Mouse (Mus musculus) G1E (cell line): ENCODE measurements at regions not wholly inside any gene's neighbourhood (a gene's known extent, or its start where the extent isn't known, plus 50 kb on each side); places are given as distances from the start of the nearest gene placed in this dataset.

Experiments used
- CTCF ChIP-seq: IDR thresholded peaks from 2 replicates; pipeline ENCODE4 v1.5.1; 2012; ENCODE audit warnings: low read depth, low read length, inconsistent platforms, mixed read lengths
- GATA1 ChIP-seq: IDR thresholded peaks from 2 replicates; pipeline ENCODE4 v1.6.1; 2012; ENCODE audit warnings: borderline replicate concordance, low read length, inconsistent platforms, mixed read lengths
- GATA2 ChIP-seq: IDR thresholded peaks from 2 replicates; pipeline ENCODE4 v1.6.1; 2012; ENCODE audit warnings: low read depth, low read length, inconsistent platforms, borderline replicate concordance
- POLR2AphosphoS5 ChIP-seq: IDR thresholded peaks from 2 replicates; pipeline ENCODE4 v1.6.1; 2012; ENCODE audit warnings: low read depth, low read length, inconsistent platforms; ENCODE audit not compliant: insufficient replicate concordance
- TAL1 ChIP-seq: conservative IDR thresholded peaks from 2 replicates; pipeline ENCODE4 v1.6.1; 2012; ENCODE audit warnings: low read depth, low read length, inconsistent platforms, mixed read lengths

GRCm38 (mm10) chr16:29772609-29772988 lies 193.5 kb downstream of the Opa1 start:
- no peak for TF ChIP-seq CTCF
- TF ChIP-seq GATA1 = no peak
- no peak for TF ChIP-seq TAL1
- TF ChIP-seq GATA2 = no peak
- no peak for TF ChIP-seq POLR2AphosphoS5
